Mouse (Mus musculus): ENCODE results near the gene Magea3. TPM values are rescaled to one million over a fixed set of nuclear protein-coding genes. Genes with fewer than 3 reads are reported as not detected.

Gene Magea3
- not detected in 2 replicates for polyA plus RNA-seq (2012; rRNA removed; ENCODE audit: low replicate concordance)

DNA sequence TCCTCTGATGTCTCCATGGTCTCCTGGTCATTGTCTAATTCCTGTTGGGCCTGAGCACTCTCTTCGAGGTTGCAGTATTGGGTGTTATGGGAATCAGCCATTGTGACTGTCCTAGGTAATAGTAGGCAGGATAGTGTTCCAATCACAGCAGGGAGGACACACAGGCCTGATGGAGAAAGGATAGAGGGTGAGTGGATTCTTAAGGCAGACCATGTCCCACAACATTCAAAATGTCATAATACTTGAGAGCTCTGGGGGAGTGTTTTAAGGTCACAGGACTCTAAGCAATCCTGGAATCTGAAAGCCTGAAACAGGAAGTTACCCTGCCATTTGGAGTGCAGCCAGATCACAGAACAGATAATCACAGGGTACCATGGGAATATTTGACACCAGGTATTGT, at the start of gene Magea3:
Gene Magea3 (minus strand): TSS at position 101 of the 400 bp plus-strand sequence.

DNA sequence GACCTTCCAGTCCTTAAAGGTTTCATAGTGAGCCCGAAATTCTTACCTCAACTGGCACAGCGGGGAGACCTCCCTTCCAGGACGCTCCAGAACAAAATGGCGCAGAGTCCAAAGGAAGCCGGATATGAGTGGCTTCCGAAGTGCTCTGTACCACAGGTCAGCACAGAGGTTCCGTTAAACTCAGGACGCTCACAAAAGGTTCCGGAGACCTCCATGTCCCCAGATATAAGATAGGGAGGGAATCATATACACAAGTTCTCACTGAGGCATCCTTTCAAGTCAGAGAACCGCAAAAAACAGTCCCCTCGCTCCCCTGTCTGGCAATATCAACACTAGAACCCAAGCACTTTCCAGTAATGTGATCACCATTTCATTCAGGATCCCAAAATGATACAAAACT, 46.4 kb upstream of the Magea3 start, which contains the start of gene Magea8:
Gene Magea8 (minus strand): TSS at position 101 of the 400 bp plus-strand sequence.

DNA sequence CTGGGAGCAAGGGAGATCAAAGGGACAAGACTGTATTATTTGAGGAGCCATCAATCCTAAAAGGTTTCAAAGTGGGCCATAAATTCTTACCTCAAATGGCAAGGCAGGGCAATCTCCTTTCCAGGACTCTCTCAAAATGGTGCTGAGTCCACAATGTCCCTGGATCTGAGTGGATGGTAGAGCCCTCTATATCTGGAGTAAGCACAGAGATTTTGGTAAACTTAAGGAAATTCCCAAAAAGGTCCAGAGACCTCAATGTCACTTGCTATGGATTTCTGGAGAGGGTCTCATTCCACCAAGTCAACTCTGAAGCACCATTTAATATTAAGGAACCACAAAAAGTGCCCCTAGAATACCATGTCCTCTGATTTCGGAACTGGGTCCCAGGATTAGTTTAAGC, 13.4 kb downstream of the Magea3 start, which contains the start of gene Magea6:
Gene Magea6 (minus strand): TSS at position 101 of the 400 bp plus-strand sequence.

Other genes with a start within 250 kb of the Magea3 start
- gene Cldn34b1, start 59.2 kb downstream of the Magea3 start, polyA plus RNA-seq (2012; rRNA removed; ENCODE audit: low replicate concordance), result not detected in 2 replicates
- gene Magea6, start 13.5 kb downstream of the Magea3 start, polyA plus RNA-seq (2012; rRNA removed; ENCODE audit: low replicate concordance), result not detected in 2 replicates
- not detected in 2 replicates for gene Magea8, start 46.3 kb upstream of the Magea3 start, polyA plus RNA-seq (2012; rRNA removed; ENCODE audit: low replicate concordance)
- not detected in 2 replicates for gene Magea5, start 113.6 kb upstream of the Magea3 start, polyA plus RNA-seq (2012; rRNA removed; ENCODE audit: low replicate concordance)
- not detected in 2 replicates for gene Magea1, start 140.3 kb upstream of the Magea3 start, polyA plus RNA-seq (2012; rRNA removed; ENCODE audit: low replicate concordance)
- not detected in 2 replicates for gene Magea2, start 144.2 kb upstream of the Magea3 start, polyA plus RNA-seq (2012; rRNA removed; ENCODE audit: low replicate concordance)
- gene Cldn34b2, start 178.9 kb upstream of the Magea3 start, polyA plus RNA-seq (2012; rRNA removed; ENCODE audit: low replicate concordance), result not detected in 2 replicates